Mouse (Mus musculus) skeletal muscle tissue, adult 2 months (tissue): ENCODE results near the gene Cd9.
A peak's percentile ranks its signal among the peaks of the same experiment; 100 is the strongest.
"Not testable (repeated sequence)": the region's sequence is repeated elsewhere in the genome, so short reads cannot be mapped to it uniquely, and the experiment has no call there.

Experiments used
- DNase-seq: peaks from one replicate; pipeline ENCODE4 v3.0.0-alpha.2; 2012; ENCODE audit warnings: low read depth, low spot score

Gene Cd9

DNA sequence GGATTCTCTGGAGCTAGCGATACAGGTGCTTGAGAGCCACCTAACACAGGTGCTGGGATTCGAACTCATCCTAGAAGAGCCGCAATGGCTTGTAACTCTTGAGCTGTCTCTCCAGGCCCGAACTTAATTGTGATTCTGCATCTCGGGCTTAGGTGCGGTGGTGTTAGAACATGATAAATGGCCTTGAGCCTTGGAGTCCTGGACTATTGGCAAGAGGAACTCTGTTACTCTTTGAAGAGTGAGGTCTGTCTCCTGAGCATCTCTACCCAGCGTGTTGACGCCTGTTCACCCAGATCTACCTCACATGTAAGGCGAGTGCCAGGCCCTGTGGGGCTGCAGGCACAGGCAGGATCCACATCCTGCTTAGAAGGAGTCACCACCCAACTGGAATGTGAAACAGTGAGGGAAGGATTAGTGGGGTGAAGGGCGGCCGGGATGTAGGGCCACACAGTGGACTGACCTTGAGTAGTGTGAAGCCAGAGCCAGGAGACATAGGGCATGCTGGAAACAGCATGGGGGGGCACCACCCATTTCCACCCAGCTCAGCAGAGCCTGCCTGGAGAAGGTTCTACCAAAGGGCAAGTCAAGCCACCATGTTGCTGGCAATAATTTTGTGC lies 8.7 kb upstream of the Cd9 start:
- DNase-seq: no peak

DNA sequence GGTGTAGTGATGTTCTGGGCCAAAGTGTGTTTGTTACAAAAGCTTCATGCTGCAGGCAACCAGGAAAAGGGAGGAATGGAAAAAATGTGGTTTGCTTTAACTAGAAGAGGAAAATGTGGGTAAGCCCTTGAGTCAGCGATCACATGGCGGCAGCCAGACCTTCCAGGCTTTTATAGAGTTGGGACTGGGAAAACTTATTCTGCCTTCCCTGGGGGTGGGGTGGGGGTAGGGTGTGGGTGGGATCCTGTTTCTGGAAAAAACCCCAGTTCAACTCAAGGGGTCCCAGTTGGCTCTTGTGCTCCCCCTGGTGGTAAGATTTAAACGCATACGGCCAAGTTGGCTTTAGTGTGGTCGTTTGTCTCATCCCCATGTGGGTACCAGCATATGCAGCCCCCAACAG lies 3.5 kb upstream of the Cd9 start:
- peak; percentile 69 for DNase-seq

DNA sequence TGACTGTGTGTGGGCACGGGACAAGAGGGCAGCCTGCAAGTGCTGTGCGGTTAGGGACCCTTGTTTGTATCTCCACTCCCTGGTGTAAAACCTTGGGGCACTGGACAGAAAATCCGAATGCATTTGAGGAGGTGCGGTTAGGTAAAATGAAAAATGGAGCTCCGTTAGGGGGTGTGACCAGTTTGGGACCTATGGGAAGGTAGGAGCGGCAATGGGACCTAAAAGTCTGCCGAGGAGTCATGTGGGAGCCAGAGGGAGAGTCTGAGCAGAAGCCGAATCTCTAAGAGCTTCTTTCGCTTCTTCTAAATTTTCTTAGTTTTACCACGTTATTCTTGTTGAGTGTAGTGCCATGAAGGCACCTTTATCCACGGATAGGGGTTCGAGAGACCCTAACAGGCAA lies 1.8 kb upstream of the Cd9 start:
- DNase-seq: no peak

DNA sequence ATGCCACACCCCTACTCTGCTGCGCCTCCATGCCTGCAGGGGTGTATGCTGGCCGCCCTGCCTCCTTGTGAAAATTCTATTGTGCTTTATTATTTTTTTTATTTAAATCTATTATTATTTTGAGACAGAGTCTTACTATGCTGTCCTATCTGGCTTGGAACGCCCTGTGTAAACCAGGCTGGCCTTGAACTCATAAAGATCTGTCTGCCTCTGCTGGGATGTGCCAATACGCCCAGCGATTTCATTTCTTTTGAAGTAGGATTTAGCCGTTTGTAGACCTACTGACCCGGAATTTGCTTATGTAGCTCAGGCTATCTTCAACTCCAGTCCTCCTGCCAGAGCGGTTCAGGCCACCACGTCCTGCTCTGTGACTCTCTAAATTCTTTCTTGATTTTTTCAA lies 770 bp upstream of the Cd9 start:
- DNase-seq: no peak

- DNase-seq: peak; percentile 49
Measured at GRCm38 (mm10) chr6:125493147-125493546, 1.4 kb downstream of the Cd9 start.

GRCm38 (mm10) chr6:125492664-125493063 lies 1.9 kb downstream of the Cd9 start:
- DNase-seq: no peak

DNA sequence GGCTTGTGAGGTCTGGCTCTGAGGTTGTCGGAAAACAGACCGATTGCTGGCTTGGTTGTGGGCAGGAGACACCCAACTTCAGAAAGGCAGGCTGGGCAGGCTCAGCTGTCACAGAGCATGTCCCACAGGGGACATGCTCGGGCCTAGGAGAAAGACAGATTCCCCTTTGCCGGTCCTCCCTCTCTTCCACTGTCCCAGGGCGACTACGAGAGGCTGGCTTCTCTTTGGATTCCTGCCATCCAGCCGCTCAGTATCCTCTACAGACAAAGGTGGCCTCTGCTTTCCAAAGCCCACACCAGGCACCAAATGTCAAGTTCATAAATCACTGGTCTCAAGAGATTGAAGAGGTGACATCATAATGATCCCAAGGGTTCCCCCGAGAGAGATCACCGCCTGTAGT lies 2.6 kb downstream of the Cd9 start:
- DNase-seq: no peak

DNA sequence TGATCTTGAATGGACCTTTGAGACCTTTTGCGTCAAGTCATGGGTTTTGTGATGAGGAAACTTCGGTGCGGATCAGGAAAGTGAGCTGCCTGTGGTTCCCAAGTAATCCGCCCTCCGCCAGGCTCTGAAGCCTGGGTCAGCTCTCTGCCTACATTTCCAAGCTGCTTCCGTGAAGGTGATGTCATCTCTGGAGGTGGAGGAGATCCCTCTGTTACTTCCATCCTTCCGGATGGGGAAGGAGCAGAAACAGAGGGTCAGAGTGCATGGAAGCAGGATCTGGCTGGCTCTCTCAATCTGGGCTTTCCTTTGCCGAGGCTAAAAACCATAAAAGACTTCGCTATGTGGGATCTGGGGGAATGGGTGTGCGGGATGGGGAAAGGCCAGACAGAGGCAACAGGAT lies 3.2 kb downstream of the Cd9 start:
- no peak for DNase-seq

GRCm38 (mm10) chr6:125489881-125490559 lies 4.6 kb downstream of the Cd9 start:
- no peak for DNase-seq

DNA sequence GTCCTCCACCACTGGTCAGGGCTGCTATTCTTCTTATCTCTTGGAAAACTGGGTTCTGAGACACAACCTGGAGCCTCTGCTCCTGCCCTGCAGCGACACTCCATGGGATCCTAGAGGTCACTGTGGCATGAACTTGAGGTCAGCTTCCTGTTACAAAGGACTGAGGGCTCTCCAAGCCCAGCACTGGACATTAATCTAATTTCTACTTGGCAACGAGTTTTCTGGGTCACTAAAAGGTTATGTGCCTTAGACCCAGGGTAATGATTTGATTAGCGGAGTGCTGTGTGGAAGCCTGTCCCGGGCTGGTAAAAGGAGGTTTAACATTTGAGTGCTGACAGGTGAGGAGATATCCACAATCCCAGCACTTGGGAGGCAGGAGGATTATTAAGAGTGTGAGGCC lies 9.0 kb downstream of the Cd9 start:
- DNase-seq: no peak

DNA sequence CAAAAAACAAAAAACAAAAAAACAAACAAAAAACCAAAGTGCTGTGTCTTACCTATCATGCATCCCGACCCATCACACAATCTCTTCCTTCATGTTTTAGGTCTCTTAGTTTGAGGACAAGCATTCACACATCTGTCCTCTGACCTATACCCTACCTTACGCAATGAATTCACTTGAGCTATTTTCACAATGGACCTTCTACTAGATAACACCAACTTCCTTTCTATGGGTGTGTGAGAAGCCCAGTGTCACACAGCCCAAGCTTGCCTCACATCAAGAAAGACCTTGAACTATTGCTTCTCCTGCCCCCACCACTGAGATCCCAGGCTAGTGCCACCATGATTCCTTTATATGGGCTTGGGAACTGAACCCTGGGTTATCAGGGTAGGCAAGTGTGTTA lies 9.9 kb downstream of the Cd9 start:
- no peak for DNase-seq

DNA sequence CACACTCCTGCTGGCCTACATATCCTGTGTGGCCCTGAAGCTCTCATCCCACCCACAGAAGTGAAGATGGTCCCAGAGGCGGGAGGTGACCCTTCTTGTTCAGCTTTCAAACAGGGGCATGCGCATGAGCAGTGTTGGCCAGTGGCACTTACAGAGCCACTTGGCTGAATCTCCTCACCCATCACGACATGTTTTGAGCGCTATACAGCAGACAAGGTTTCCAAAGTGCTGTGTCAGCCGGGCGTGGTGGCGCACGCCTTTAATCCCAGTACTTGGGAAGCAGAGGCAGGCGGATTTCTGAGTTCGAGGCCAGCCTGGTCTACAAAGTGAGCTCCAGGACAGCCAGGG lies 10.3 kb downstream of the Cd9 start:
- not testable (repeated sequence) for DNase-seq

- DNase-seq: no peak
Measured at GRCm38 (mm10) chr6:125483515-125484312, 10.9 kb downstream of the Cd9 start.

GRCm38 (mm10) chr6:125482427-125482831 lies 12.2 kb downstream of the Cd9 start:
- DNase-seq: no peak

DNA sequence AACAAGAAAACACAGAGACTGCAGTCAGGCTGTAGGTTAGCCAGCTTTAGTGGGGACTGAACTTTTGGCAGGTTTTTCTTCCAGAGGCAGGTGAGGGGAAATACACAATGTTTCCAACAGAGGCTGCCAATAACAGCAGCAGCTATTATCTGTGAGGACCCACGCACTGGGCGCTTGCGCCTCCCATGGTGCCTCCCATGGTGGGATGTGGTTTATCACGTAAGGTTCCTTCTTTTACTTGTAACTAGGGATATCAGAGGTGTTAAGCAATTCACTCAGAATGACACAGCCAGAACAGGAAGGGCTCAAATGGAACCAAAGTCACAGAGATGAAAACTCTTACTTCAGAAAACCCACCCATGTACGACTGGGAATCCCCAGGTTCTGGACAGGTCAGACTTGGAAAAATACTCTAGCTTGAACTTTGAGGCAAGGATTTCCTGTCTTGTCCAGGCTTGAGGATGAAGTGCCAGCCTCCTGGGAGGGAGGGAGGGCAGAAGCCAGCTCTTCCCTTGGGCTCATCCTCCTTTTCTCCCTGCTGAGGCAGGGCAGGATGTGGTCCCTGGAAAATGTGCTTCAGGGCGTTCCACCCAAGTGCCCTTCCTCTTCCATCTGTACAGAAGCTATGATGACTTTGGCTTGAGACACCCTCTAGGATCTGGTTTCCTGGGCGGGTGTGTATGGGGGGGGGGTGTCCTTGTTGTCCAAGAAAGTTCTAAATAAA lies 12.8 kb downstream of the Cd9 start:
- DNase-seq: no peak

GRCm38 (mm10) chr6:125480396-125481361 lies 13.9 kb downstream of the Cd9 start:
- DNase-seq: no peak

DNA sequence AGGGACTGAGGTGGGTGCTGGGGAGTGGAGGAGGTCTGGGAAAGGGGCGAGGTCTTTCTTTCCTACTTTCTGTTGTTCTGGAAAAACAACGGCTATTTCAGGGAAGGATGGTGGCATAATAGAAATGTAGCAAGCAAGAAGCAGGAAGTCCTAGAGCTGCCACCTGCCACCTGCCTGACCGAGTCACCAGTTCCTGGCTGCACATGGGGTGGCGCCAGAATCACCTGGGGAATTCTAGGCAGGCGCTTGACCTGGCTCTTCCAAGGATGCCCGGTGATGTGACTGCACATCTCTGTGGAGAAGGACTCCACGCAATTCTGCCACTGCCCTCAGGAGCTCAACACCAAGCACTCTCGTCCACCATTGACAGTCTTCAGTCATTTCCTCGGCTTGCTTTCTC lies 15.2 kb downstream of the Cd9 start:
- no peak for DNase-seq

GRCm38 (mm10) chr6:125478135-125479128 lies 16.2 kb downstream of the Cd9 start:
- DNase-seq: peak; percentile 52

DNA sequence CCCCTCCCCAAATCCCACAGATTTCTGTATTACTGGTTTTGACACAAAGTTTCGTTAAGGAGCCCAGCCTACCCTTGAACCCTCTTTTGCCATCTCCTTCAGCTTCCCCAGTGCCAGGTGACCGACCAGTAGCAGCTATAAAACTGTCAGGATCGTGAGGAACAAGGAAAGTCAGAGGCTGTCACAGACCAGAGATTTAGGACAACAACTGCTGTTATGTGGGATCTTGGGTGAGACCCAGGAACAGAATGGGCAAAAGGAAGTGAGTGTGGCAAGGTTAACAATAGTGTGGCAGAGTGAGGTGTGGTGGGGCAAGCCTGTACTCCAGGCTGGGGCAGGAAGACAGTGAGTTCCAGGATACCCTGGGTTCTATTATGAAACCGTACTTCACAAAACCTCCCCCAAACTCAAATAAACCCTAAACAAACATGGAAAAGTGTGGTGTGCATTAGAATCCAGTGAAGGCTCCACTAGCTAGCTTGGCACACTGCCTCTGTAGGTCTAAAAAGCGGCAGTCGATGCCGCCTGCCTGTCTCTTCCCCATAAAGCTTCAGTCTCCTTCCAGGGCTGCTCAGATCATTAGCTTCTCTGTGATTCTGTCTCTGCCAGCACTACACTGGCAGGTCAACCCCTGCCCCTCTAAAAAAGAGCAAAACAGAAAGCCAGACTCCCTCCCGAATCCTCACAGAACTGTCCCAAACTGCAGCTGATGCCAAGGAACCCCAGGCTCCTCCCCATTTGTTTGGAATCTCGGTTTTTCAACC lies 17.6 kb downstream of the Cd9 start:
- DNase-seq: no peak
